Mouse (Mus musculus) kidney, embryonic 16.5 days (tissue): ENCODE results near the gene Tap2. TPM values are rescaled to one million over a fixed set of nuclear protein-coding genes. Genes with fewer than 3 reads are reported as not detected.

Experiments
- ATAC-seq: fragments of 200-750 bp; cut with Nextera tagmentation; 2 replicates; pipeline ENCODE4 v1.8.0; 2017; ENCODE audit warnings: moderate TSS enrichment; ENCODE audit not compliant: low FRiP score, low TSS enrichment
- H3K27ac ChIP-seq: fragments of 300-500 bp; sonication (generic); 2 replicates; pipeline ENCODE4 v1.5.1; 2014; ENCODE audit warnings: low read length
- H3K27me3 ChIP-seq: fragments of 300-500 bp; sonication (generic); 2 replicates; pipeline ENCODE4 v1.6.1; 2014; ENCODE audit warnings: low read length, control low read depth, mixed read lengths; ENCODE audit not compliant: insufficient read depth
- H3K36me3 ChIP-seq: fragments of 300-500 bp; sonication (generic); 2 replicates; pipeline ENCODE4 v1.6.1; 2014; ENCODE audit warnings: low read length, control low read depth, mixed read lengths; ENCODE audit not compliant: insufficient read depth
- H3K4me1 ChIP-seq: fragments of 300-500 bp; sonication (generic); 2 replicates; pipeline ENCODE4 v1.6.1; 2014; ENCODE audit warnings: low read length, control low read depth, mixed read lengths; ENCODE audit not compliant: insufficient read depth
- H3K4me2 ChIP-seq: fragments of 300-500 bp; sonication (generic); replicated peaks from 2 replicates; pipeline ENCODE4 v1.6.1; 2014; ENCODE audit warnings: low read depth, low read length
- H3K4me3 ChIP-seq: fragments of 300-500 bp; sonication (generic); 2 replicates; pipeline ENCODE4 v1.5.1; 2014; ENCODE audit warnings: mild to moderate bottlenecking, low read length
- H3K9ac ChIP-seq: fragments of 300-500 bp; sonication (generic); replicated peaks from 2 replicates; pipeline ENCODE4 v1.6.1; 2014; ENCODE audit warnings: low read length
- H3K9me3 ChIP-seq: fragments of 300-500 bp; sonication (generic); 2 replicates; pipeline ENCODE4 v1.6.1; 2016; ENCODE audit warnings: low read length, control low read depth
- WGBS: fragments of 180-500 bp; shearing (Covaris S2); extraction: QIAGEN DNeasy Blood & Tissue Kit; methylation state at CpG from one replicate; pipeline ENCODE4 v1.1.7; 2014; 5-methylcytosine and 5-hydroxymethylcytosine counted together
- polyA plus RNA-seq: library from polyadenylated mRNA; unstranded; fragments of >200 nt; fragmentation: Nextera tagmentation; extraction: Ambion mirVana; gene quantifications from 2 replicates; pipeline ENCODE4 v1.2.1, GENCODE M21; 2015

The Tap2 gene
- polyA plus RNA-seq, 1 experiment from 2014 or later: 5.8 TPM

- WGBS: 85% methylated on average over 16 of the region's 16 CpGs
- Histone ChIP-seq H3K4me2 (no peak overlapping the region), H3K9me3 (no peaks in the 10 kb centered on the region), H3K27me3 (peaks cover 36% of the 10 kb centered on the region), H3K4me3 (no peak overlapping the region), H3K36me3 (no peaks in the 10 kb centered on the region), H3K4me1 (peaks cover 24% of the 10 kb centered on the region), H3K27ac (no peak overlapping the region), H3K9ac (no peak overlapping the region)
- ATAC-seq: no peak
Observed at GRCm38 (mm10) chr17:34200772-34201505, 2.4 kb upstream of the Tap2 start.

- H3K27ac ChIP-seq: no peak overlapping the region
- peaks cover 24% of the 10 kb centered on the region for H3K4me1 ChIP-seq
- no peak for ATAC-seq
- no peaks in the 10 kb centered on the region for H3K36me3 ChIP-seq
- WGBS: 67% methylated on average over 7 of the region's 7 CpGs
- no peak overlapping the region for H3K4me3 ChIP-seq
- H3K27me3 ChIP-seq: peaks cover 36% of the 10 kb centered on the region
- H3K9me3 ChIP-seq: no peaks in the 10 kb centered on the region
- no peak overlapping the region for H3K9ac ChIP-seq
- no peak overlapping the region for H3K4me2 ChIP-seq
Observed at GRCm38 (mm10) chr17:34201506-34202055, 1.7 kb upstream of the Tap2 start.

- Histone ChIP-seq H3K9ac (no peak overlapping the region), H3K4me2 (no peak overlapping the region), H3K36me3 (no peaks in the 10 kb centered on the region), H3K4me1 (peaks cover 17% of the 10 kb centered on the region), H3K27ac (no peak overlapping the region), H3K27me3 (peaks cover 26% of the 10 kb centered on the region), H3K4me3 (no peak overlapping the region), H3K9me3 (no peaks in the 10 kb centered on the region)
- ATAC-seq: peak; percentile 44; the same call in 1 of the 2 replicates
- 87% methylated on average over 4 of the region's 4 CpGs for WGBS
Observed at GRCm38 (mm10) chr17:34202760-34203442, 426 bp upstream of the Tap2 start.

GRCm38 (mm10) chr17:34204303-34205010 is 1.1 kb downstream of the Tap2 start:
- WGBS: under 1% methylated on average over 44 of the region's 44 CpGs
- peak; percentile 69; the same call in 1 of the 2 replicates for ATAC-seq
- H3K4me3 ChIP-seq: peak overlapping the region; percentile 85
- H3K9me3 ChIP-seq: peaks cover under 1% of the 10 kb centered on the region; the same call in 1 of the 2 replicates
- peaks cover 13% of the 10 kb centered on the region for H3K27me3 ChIP-seq
- H3K27ac ChIP-seq: no peak overlapping the region
- H3K9ac ChIP-seq: peak overlapping the region; percentile 76
- no peaks in the 10 kb centered on the region for H3K36me3 ChIP-seq
- peaks cover 11% of the 10 kb centered on the region; the same call in 1 of the 2 replicates for H3K4me1 ChIP-seq
- H3K4me2 ChIP-seq: peak overlapping the region; percentile 96

- Histone ChIP-seq H3K4me3 (peak overlapping the region; percentile 85), H3K9me3 (peaks cover 6% of the 10 kb centered on the region; the same call in 1 of the 2 replicates), H3K27ac (no peak overlapping the region), H3K27me3 (peaks cover 14% of the 10 kb centered on the region), H3K4me2 (peak overlapping the region; percentile 96), H3K4me1 (peaks cover 11% of the 10 kb centered on the region; the same call in 1 of the 2 replicates), H3K9ac (peak overlapping the region; percentile 76), H3K36me3 (no peaks in the 10 kb centered on the region)
- ATAC-seq: peak; percentile 21; the same call in 1 of the 2 replicates
- 20% methylated on average over 18 of the region's 18 CpGs for WGBS
Observed at GRCm38 (mm10) chr17:34205021-34205745, 1.9 kb downstream of the Tap2 start.

GRCm38 (mm10) chr17:34205746-34206176 is 2.4 kb downstream of the Tap2 start:
- Histone ChIP-seq H3K4me3 (peak overlapping the region; percentile 85; the same call in 1 of the 2 replicates), H3K4me1 (peaks cover 11% of the 10 kb centered on the region; the same call in 1 of the 2 replicates), H3K27ac (no peak overlapping the region), H3K36me3 (no peaks in the 10 kb centered on the region), H3K9me3 (peaks cover 6% of the 10 kb centered on the region; the same call in 1 of the 2 replicates), H3K9ac (no peak overlapping the region), H3K27me3 (peaks cover 17% of the 10 kb centered on the region), H3K4me2 (no peak overlapping the region)
- no peak for ATAC-seq
- 20% methylated on average over 9 of the region's 9 CpGs for WGBS

- Histone ChIP-seq H3K4me3 (no peak overlapping the region), H3K4me1 (peaks cover 11% of the 10 kb centered on the region; the same call in 1 of the 2 replicates), H3K27ac (no peak overlapping the region), H3K36me3 (no peaks in the 10 kb centered on the region), H3K9ac (no peak overlapping the region), H3K9me3 (peaks cover 6% of the 10 kb centered on the region; the same call in 1 of the 2 replicates), H3K27me3 (peaks cover 26% of the 10 kb centered on the region), H3K4me2 (no peak overlapping the region)
- no peak for ATAC-seq
- 85% methylated on average over 5 of the region's 5 CpGs for WGBS
Observed at GRCm38 (mm10) chr17:34206731-34207130, 3.4 kb downstream of the Tap2 start.

GRCm38 (mm10) chr17:34207456-34207855 is 4.1 kb downstream of the Tap2 start:
- ATAC-seq: no peak
- Histone ChIP-seq H3K4me2 (no peak overlapping the region), H3K27me3 (peaks cover 32% of the 10 kb centered on the region), H3K4me1 (peaks cover 11% of the 10 kb centered on the region; the same call in 1 of the 2 replicates), H3K27ac (no peak overlapping the region), H3K36me3 (no peaks in the 10 kb centered on the region), H3K9me3 (peaks cover 6% of the 10 kb centered on the region; the same call in 1 of the 2 replicates), H3K9ac (no peak overlapping the region), H3K4me3 (no peak overlapping the region)
- 64% methylated on average over 3 of the region's 3 CpGs for WGBS

- ATAC-seq: no peak
- Histone ChIP-seq H3K9me3 (peaks cover 6% of the 10 kb centered on the region; the same call in 1 of the 2 replicates), H3K4me3 (no peak overlapping the region), H3K27ac (no peak overlapping the region), H3K4me1 (peaks cover 11% of the 10 kb centered on the region; the same call in 1 of the 2 replicates), H3K9ac (no peak overlapping the region), H3K36me3 (no peaks in the 10 kb centered on the region), H3K27me3 (peaks cover 36% of the 10 kb centered on the region), H3K4me2 (no peak overlapping the region)
- 99% methylated on average over 9 of the region's 9 CpGs for WGBS
Observed at GRCm38 (mm10) chr17:34207866-34208265, 4.5 kb downstream of the Tap2 start.
